Mouse (Mus musculus): Measurements from ENCODE around the gene Btg1.

Btg1 gene

GRCm38 (mm10) chr10:96609356-96610345 is 7.2 kb upstream of the Btg1 start:
- 89% methylated on average over 8 of the region's 8 CpGs for WGBS

GRCm38 (mm10) chr10:96616001-96616708 is 651 bp upstream of the Btg1 start:
- WGBS = 1% methylated on average over 24 of the region's 24 CpGs

- WGBS = under 1% methylated on average over 77 of the region's 78 CpGs
These were observed 580 bp downstream of the Btg1 start for GRCm38 (mm10) chr10:96617221-96617950.

- under 1% methylated on average over 29 of the region's 29 CpGs for WGBS
These were observed 1.3 kb downstream of the Btg1 start for GRCm38 (mm10) chr10:96617951-96618575.

GRCm38 (mm10) chr10:96619951-96620889 is 3.4 kb downstream of the Btg1 start:
- 38% methylated on average over 8 of the region's 8 CpGs for WGBS

- 42% methylated on average over 4 of the region's 4 CpGs for WGBS
These were observed 4.1 kb downstream of the Btg1 start for GRCm38 (mm10) chr10:96620890-96621271.

- 53% methylated on average over 4 of the region's 4 CpGs for WGBS
These were observed 4.6 kb downstream of the Btg1 start for GRCm38 (mm10) chr10:96621361-96621945.

GRCm38 (mm10) chr10:96621980-96622645 is 5.3 kb downstream of the Btg1 start:
- WGBS = 53% methylated on average over 13 of the region's 13 CpGs

- 66% methylated on average over 6 of the region's 6 CpGs for WGBS
These were observed 6.2 kb downstream of the Btg1 start for GRCm38 (mm10) chr10:96622761-96623632.

GRCm38 (mm10) chr10:96623633-96624195 is 6.9 kb downstream of the Btg1 start:
- whole genome bisulfite sequencing = 77% methylated on average over 4 of the region's 4 CpGs

GRCm38 (mm10) chr10:96624406-96624805 is 7.6 kb downstream of the Btg1 start:
- 90% methylated on average over 2 of the region's 2 CpGs for WGBS

- WGBS = 85% methylated on average over 4 of the region's 4 CpGs
These were observed 8.3 kb downstream of the Btg1 start for GRCm38 (mm10) chr10:96625061-96625460.

GRCm38 (mm10) chr10:96625682-96626081 is 8.9 kb downstream of the Btg1 start:
- WGBS = 81% methylated on average over 4 of the region's 4 CpGs

GRCm38 (mm10) chr10:96626120-96626750 is 9.4 kb downstream of the Btg1 start:
- 94% methylated on average over 10 of the region's 10 CpGs for WGBS

GRCm38 (mm10) chr10:96627332-96627731 is 10.5 kb downstream of the Btg1 start:
- 93% methylated on average over 10 of the region's 10 CpGs for WGBS

- 77% methylated on average over 16 of the region's 16 CpGs for WGBS
These were observed 11.5 kb downstream of the Btg1 start for GRCm38 (mm10) chr10:96628100-96628912.

- 72% methylated on average over 7 of the region's 7 CpGs for WGBS
These were observed 12.1 kb downstream of the Btg1 start for GRCm38 (mm10) chr10:96628913-96629199.
